In genomic region chr8:56623346-56623745, GRCm38 (mm10) we compare ENCODE assay signal across 12 mouse cellular contexts.
A peak's percentile ranks its signal among the peaks of the same experiment; 100 is the strongest.
DNase-seq lines count a peak whose midpoint lies in the region; ATAC-seq and TF ChIP-seq lines count a peak whose summit lies in the region.
"Had no signal": no experiment of that assay in that cellular context is flagged by ENCODE, and none has a peak within 500 bp of the region (broad histone marks: within the 10 kb centered on the region; RNA-seq: fewer than 3 reads in every experiment).

No protein-coding gene starts in this region.

- peak; percentile 31 for DNase-seq in hindbrain, embryonic 10.5 days (ENCODE audit: low spot score)
- no peak for DNase-seq in hindbrain, postnatal 0 days (ENCODE audit: low spot score)
- peak; percentile 8 for DNase-seq in ovary, postnatal 36 days (ENCODE audit: low spot score)
- DNase-seq in ovary, postnatal 10 days (ENCODE audit: low spot score), result no peak
- DNase-seq in cerebellum, adult 11 months, result no peak
- no peak for DNase-seq in thymus, postnatal 0 days (ENCODE audit: low spot score)
- DNase-seq: kidney, adult 11 months; lung, adult 2 months; right cerebral cortex, postnatal 25 days had no signal

- TF ChIP-seq CTCF in hindbrain, postnatal 0 days (IDR thresholded peaks at IDR 0.05; ENCODE audit: low read depth), result no peak

- H3K36me3 ChIP-seq in hindbrain, embryonic 10.5 days, result no peaks in the 10 kb centered on the region
- H3K36me3 ChIP-seq in hindbrain, postnatal 0 days (ENCODE audit: insufficient read depth, low read length), result no peaks in the 10 kb centered on the region
- no peaks in the 10 kb centered on the region for H3K36me3 ChIP-seq in hindbrain, embryonic 15.5 days
- no peaks in the 10 kb centered on the region for H3K36me3 ChIP-seq in neural tube, embryonic 15.5 days

- WGBS in hindbrain, embryonic 10.5 days, result 2% methylated on average over 10 of the region's 10 CpGs
- 12% methylated on average over 10 of the region's 10 CpGs for WGBS in hindbrain, postnatal 0 days
- WGBS in hindbrain, embryonic 15.5 days, result 8% methylated on average over 10 of the region's 10 CpGs
- WGBS in neural tube, embryonic 15.5 days, result 11% methylated on average over 10 of the region's 10 CpGs

- no peak overlapping the region for H3K4me2 ChIP-seq in hindbrain, postnatal 0 days (ENCODE audit: low read depth, low read length)
- 0 out of 2 replicates have a peak overlapping the region, but pooled peaks have one; percentile 45 for H3K4me2 ChIP-seq in hindbrain, embryonic 15.5 days
- peak overlapping the region; percentile 52 for H3K4me2 ChIP-seq in neural tube, embryonic 15.5 days

- H3K4me3 ChIP-seq in hindbrain, embryonic 10.5 days, result peak overlapping the region; percentile 32; the same call in 1 of the 2 replicates
- no peak overlapping the region for H3K4me3 ChIP-seq in hindbrain, postnatal 0 days (ENCODE audit: low read length)
- H3K4me3 ChIP-seq in hindbrain, embryonic 15.5 days, result no peak overlapping the region
- 0 out of 2 replicates have a peak overlapping the region, but pooled peaks have one; percentile 21 for H3K4me3 ChIP-seq in neural tube, embryonic 15.5 days (replicated peaks)
- H3K4me3 ChIP-seq: myocyte had no signal

- no peaks in the 10 kb centered on the region for H3K9me3 ChIP-seq in hindbrain, embryonic 10.5 days
- no peaks in the 10 kb centered on the region for H3K9me3 ChIP-seq in hindbrain, postnatal 0 days (ENCODE audit: low read length)
- no peaks in the 10 kb centered on the region for H3K9me3 ChIP-seq in hindbrain, embryonic 15.5 days
- no peaks in the 10 kb centered on the region for H3K9me3 ChIP-seq in neural tube, embryonic 15.5 days (replicated peaks)

- H3K27me3 ChIP-seq in hindbrain, embryonic 10.5 days (ENCODE audit: insufficient read depth, poor library complexity, severe bottlenecking), result peaks cover 67% of the 10 kb centered on the region
- H3K27me3 ChIP-seq in hindbrain, postnatal 0 days (ENCODE audit: insufficient read depth, low read length), result peaks cover 40% of the 10 kb centered on the region
- H3K27me3 ChIP-seq in hindbrain, embryonic 15.5 days, result peaks cover 47% of the 10 kb centered on the region
- peaks cover 35% of the 10 kb centered on the region for H3K27me3 ChIP-seq in neural tube, embryonic 15.5 days (replicated peaks)

- no peak for ATAC-seq in hindbrain, postnatal 0 days
- no peak; the same call in 1 of the 2 replicates for ATAC-seq in hindbrain, embryonic 15.5 days (ENCODE audit: low FRiP score, low read depth)
- no peak for ATAC-seq in neural tube, embryonic 15.5 days (ENCODE audit: low FRiP score)

- no peak overlapping the region for H3K27ac ChIP-seq in hindbrain, embryonic 10.5 days
- H3K27ac ChIP-seq in hindbrain, postnatal 0 days, result no peak overlapping the region
- no peak overlapping the region for H3K27ac ChIP-seq in hindbrain, embryonic 15.5 days (replicated peaks)
- H3K27ac ChIP-seq in neural tube, embryonic 15.5 days (replicated peaks), result no peak overlapping the region

- peaks cover 40% of the 10 kb centered on the region for H3K4me1 ChIP-seq in hindbrain, embryonic 10.5 days (replicated peaks)
- H3K4me1 ChIP-seq in hindbrain, postnatal 0 days (ENCODE audit: insufficient read depth, low read length), result 0 out of 2 replicates have a peak, but pooled peaks cover 2% of the 10 kb centered on the region
- H3K4me1 ChIP-seq in hindbrain, embryonic 15.5 days (replicated peaks), result peaks cover 12% of the 10 kb centered on the region
- H3K4me1 ChIP-seq in neural tube, embryonic 15.5 days, result peaks cover 25% of the 10 kb centered on the region

- H3K9ac ChIP-seq in hindbrain, postnatal 0 days (replicated peaks; ENCODE audit: low read length), result no peak overlapping the region
- H3K9ac ChIP-seq in hindbrain, embryonic 15.5 days, result no peak overlapping the region
- H3K9ac ChIP-seq in neural tube, embryonic 15.5 days (replicated peaks), result no peak overlapping the region

Comparison
In these comparisons a context has a peak if more than half of its experiments do, and no peak if none do; other contexts are left out.
1. DNase-seq: peak in hindbrain, embryonic 10.5 days (single experiment) and ovary, postnatal 36 days (single experiment); none in hindbrain, postnatal 0 days (single experiment), ovary, postnatal 10 days (single experiment), cerebellum, adult 11 months (single experiment) and thymus, postnatal 0 days (single experiment).
2. H3K4me3 ChIP-seq: peak in hindbrain, embryonic 10.5 days (single experiment) and neural tube, embryonic 15.5 days (single experiment); none in hindbrain, postnatal 0 days (single experiment) and hindbrain, embryonic 15.5 days (single experiment).